Mouse (Mus musculus) urinary bladder, postnatal 4 days (tissue): ENCODE data around the gene Psip1.
"Not testable (repeated sequence)": the region's sequence is repeated elsewhere in the genome, so short reads cannot be mapped to it uniquely, and the experiment has no call there.

ENCODE experiments used
- DNase-seq, 2 experiments: peaks; one replicate each; pipeline ENCODE4 v3.0.0; 2021 to 2022; ENCODE audit warnings: low spot score in 2 of 2

Gene Psip1

GRCm38 (mm10) chr4:83486117-83486901, at the start of gene Psip1:
Gene Psip1 (minus strand): TSS chr4:83486459.
- DNase-seq: peak; percentile 78 to 87

- DNase-seq: no peak
These were observed 47.8 kb upstream of the Psip1 start for GRCm38 (mm10) chr4:83534024-83534423.

GRCm38 (mm10) chr4:83533168-83533911, 47.1 kb upstream of the Psip1 start:
- no peak for DNase-seq

- not testable (repeated sequence) for DNase-seq
These were observed 43.8 kb upstream of the Psip1 start for GRCm38 (mm10) chr4:83530060-83530459.

- no peak for DNase-seq
These were observed 41.7 kb upstream of the Psip1 start for GRCm38 (mm10) chr4:83527921-83528320.

GRCm38 (mm10) chr4:83526988-83527334, 40.7 kb upstream of the Psip1 start:
- no peak for DNase-seq

- no peak for DNase-seq
These were observed 40.2 kb upstream of the Psip1 start for GRCm38 (mm10) chr4:83526270-83526987.

- DNase-seq: peak in 1 of 2 experiments; percentile 64
These were observed 39.4 kb upstream of the Psip1 start for GRCm38 (mm10) chr4:83525690-83526055.

GRCm38 (mm10) chr4:83524843-83525689, 38.8 kb upstream of the Psip1 start, which contains the start of gene Ccdc171:
Gene Ccdc171 (plus strand): TSS chr4:83525545.
- DNase-seq: peak; percentile 94 to 96

- DNase-seq: no peak
These were observed 38.2 kb upstream of the Psip1 start for GRCm38 (mm10) chr4:83524456-83524842.

GRCm38 (mm10) chr4:83522066-83522465, 35.8 kb upstream of the Psip1 start:
- no peak for DNase-seq

GRCm38 (mm10) chr4:83520308-83520707, 34.0 kb upstream of the Psip1 start:
- no peak for DNase-seq

GRCm38 (mm10) chr4:83519807-83520206, 33.5 kb upstream of the Psip1 start:
- DNase-seq: no peak

- DNase-seq: no peak
These were observed 32.9 kb upstream of the Psip1 start for GRCm38 (mm10) chr4:83519148-83519547.

- DNase-seq: not testable (repeated sequence)
These were observed 29.9 kb upstream of the Psip1 start for GRCm38 (mm10) chr4:83516144-83516543.

- no peak for DNase-seq
These were observed 28.9 kb upstream of the Psip1 start for GRCm38 (mm10) chr4:83514976-83515669.

- no peak for DNase-seq
These were observed 27.9 kb upstream of the Psip1 start for GRCm38 (mm10) chr4:83514183-83514582.

GRCm38 (mm10) chr4:83512644-83513043, 26.4 kb upstream of the Psip1 start:
- DNase-seq: no peak

GRCm38 (mm10) chr4:83512217-83512616, 26.0 kb upstream of the Psip1 start:
- DNase-seq: no peak

GRCm38 (mm10) chr4:83511083-83511482, 24.8 kb upstream of the Psip1 start:
- DNase-seq: no peak

GRCm38 (mm10) chr4:83509600-83509999, 23.3 kb upstream of the Psip1 start:
- no peak for DNase-seq
